Mouse (Mus musculus): ENCODE results near the gene Lbr. TPM values are rescaled to one million over a fixed set of nuclear protein-coding genes. Genes with fewer than 3 reads are reported as not detected.

Gene Lbr
- total and polyA plus RNA-seq, 2 experiments from 2014 or later, result 29.7 to 71.9 TPM

GRCm38 (mm10) chr1:181838111-181838510, 4.7 kb downstream of the Lbr start:
- ATAC-seq (ENCODE audit: insufficient read depth, low read depth) (no peak), DNase-seq (ENCODE audit: low spot score) (no peak)
- TF ChIP-seq EP300 (IDR thresholded peaks at IDR 0.05; ENCODE audit: low read depth) (no peak), CTCF (IDR thresholded peaks at IDR 0.05; ENCODE audit: low read depth) (no peak)
- Histone ChIP-seq H3K36me3 (replicated peaks; ENCODE audit: control insufficient read depth, insufficient read depth, low read length) (peaks cover 40% of the 10 kb centered on the region), H3K9ac (replicated peaks; ENCODE audit: low read depth, low read length) (no peak overlapping the region), H3K4me1 (ENCODE audit: control insufficient read depth, insufficient read depth) (peaks cover 21% of the 10 kb centered on the region), H3K27me3 (ENCODE audit: control insufficient read depth, insufficient read depth, low read length) (no peaks in the 10 kb centered on the region), H3K9me3 (replicated peaks; ENCODE audit: control insufficient read depth, low read length) (no peaks in the 10 kb centered on the region), H3K4me2 (ENCODE audit: low read depth, low read length) (no peak overlapping the region), H3K27ac (ENCODE audit: low read depth) (no peak overlapping the region), H3K4me3 (ENCODE audit: low read depth, low read length) (no peak overlapping the region)
- 81% methylated on average over 5 of the region's 5 CpGs for WGBS

GRCm38 (mm10) chr1:181833143-181833542, 9.7 kb downstream of the Lbr start:
- ATAC-seq (ENCODE audit: insufficient read depth, low read depth) (no peak), DNase-seq (ENCODE audit: low spot score) (no peak)
- no peaks in the 10 kb centered on the region for H3K4me1 ChIP-seq (ENCODE audit: control insufficient read depth, insufficient read depth)
- WGBS, result 51% methylated on average over 6 of the region's 6 CpGs
- H3K27me3 ChIP-seq (ENCODE audit: control insufficient read depth, insufficient read depth, low read length), result no peaks in the 10 kb centered on the region
- no peak overlapping the region for H3K4me3 ChIP-seq (ENCODE audit: low read depth, low read length)
- no peak overlapping the region for H3K27ac ChIP-seq (ENCODE audit: low read depth)
- no peak for TF ChIP-seq EP300 (IDR thresholded peaks at IDR 0.05; ENCODE audit: low read depth)
- no peak for TF ChIP-seq CTCF (IDR thresholded peaks at IDR 0.05; ENCODE audit: low read depth)
- H3K4me2 ChIP-seq (ENCODE audit: low read depth, low read length), result no peak overlapping the region
- H3K9me3 ChIP-seq (replicated peaks; ENCODE audit: control insufficient read depth, low read length), result no peaks in the 10 kb centered on the region
- no peak overlapping the region for H3K9ac ChIP-seq (replicated peaks; ENCODE audit: low read depth, low read length)
- peaks cover 82% of the 10 kb centered on the region for H3K36me3 ChIP-seq (replicated peaks; ENCODE audit: control insufficient read depth, insufficient read depth, low read length)

GRCm38 (mm10) chr1:181832720-181833119, 10.1 kb downstream of the Lbr start:
- Histone ChIP-seq H3K27me3 (ENCODE audit: control insufficient read depth, insufficient read depth, low read length) (no peaks in the 10 kb centered on the region), H3K9ac (replicated peaks; ENCODE audit: low read depth, low read length) (no peak overlapping the region), H3K36me3 (replicated peaks; ENCODE audit: control insufficient read depth, insufficient read depth, low read length) (peaks cover 86% of the 10 kb centered on the region), H3K27ac (ENCODE audit: low read depth) (no peak overlapping the region), H3K4me2 (ENCODE audit: low read depth, low read length) (no peak overlapping the region), H3K9me3 (replicated peaks; ENCODE audit: control insufficient read depth, low read length) (no peaks in the 10 kb centered on the region), H3K4me1 (ENCODE audit: control insufficient read depth, insufficient read depth) (no peaks in the 10 kb centered on the region), H3K4me3 (ENCODE audit: low read depth, low read length) (no peak overlapping the region)
- DNase-seq (ENCODE audit: low spot score) (no peak), ATAC-seq (ENCODE audit: insufficient read depth, low read depth) (no peak)
- 85% methylated on average over 5 of the region's 5 CpGs for WGBS
- TF ChIP-seq EP300 (IDR thresholded peaks at IDR 0.05; ENCODE audit: low read depth) (no peak), CTCF (IDR thresholded peaks at IDR 0.05; ENCODE audit: low read depth) (no peak)

DNA sequence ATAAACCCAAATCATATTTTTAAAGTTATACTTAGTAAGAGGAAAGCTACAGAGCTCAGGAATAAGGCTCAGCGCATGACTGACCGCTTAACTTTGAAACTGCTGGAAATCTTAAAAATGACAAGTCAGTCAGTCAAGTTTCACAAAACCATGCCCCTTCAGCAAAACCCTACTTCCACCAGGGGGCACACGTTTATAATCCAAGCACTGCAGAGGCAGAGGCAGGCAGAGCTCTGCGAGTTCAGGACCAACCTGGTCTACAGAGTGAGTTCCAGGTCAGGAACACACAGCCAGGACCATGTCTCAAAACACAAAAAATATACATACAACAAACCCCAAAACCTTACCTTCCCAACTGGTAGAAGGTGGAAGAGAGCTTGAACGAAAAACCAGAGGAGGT, 14.5 kb downstream of the Lbr start:
- no peaks in the 10 kb centered on the region for H3K27me3 ChIP-seq (ENCODE audit: control insufficient read depth, insufficient read depth, low read length)
- H3K4me3 ChIP-seq (ENCODE audit: low read depth, low read length), result no peak overlapping the region
- H3K9ac ChIP-seq (replicated peaks; ENCODE audit: low read depth, low read length), result no peak overlapping the region
- H3K4me2 ChIP-seq (ENCODE audit: low read depth, low read length), result no peak overlapping the region
- no peak for DNase-seq (ENCODE audit: low spot score)
- peaks cover 88% of the 10 kb centered on the region for H3K36me3 ChIP-seq (replicated peaks; ENCODE audit: control insufficient read depth, insufficient read depth, low read length)
- 88% methylated on average over 5 of the region's 5 CpGs for WGBS
- no peak for ATAC-seq (ENCODE audit: insufficient read depth, low read depth)
- TF ChIP-seq CTCF (IDR thresholded peaks at IDR 0.05; ENCODE audit: low read depth), result 0 out of 2 replicates have a peak, but pooled peaks have one; percentile 18
- TF ChIP-seq EP300 (IDR thresholded peaks at IDR 0.05; ENCODE audit: low read depth), result no peak
- H3K27ac ChIP-seq (ENCODE audit: low read depth), result no peak overlapping the region
- no peaks in the 10 kb centered on the region for H3K9me3 ChIP-seq (replicated peaks; ENCODE audit: control insufficient read depth, low read length)
- H3K4me1 ChIP-seq (ENCODE audit: control insufficient read depth, insufficient read depth), result no peaks in the 10 kb centered on the region

DNA sequence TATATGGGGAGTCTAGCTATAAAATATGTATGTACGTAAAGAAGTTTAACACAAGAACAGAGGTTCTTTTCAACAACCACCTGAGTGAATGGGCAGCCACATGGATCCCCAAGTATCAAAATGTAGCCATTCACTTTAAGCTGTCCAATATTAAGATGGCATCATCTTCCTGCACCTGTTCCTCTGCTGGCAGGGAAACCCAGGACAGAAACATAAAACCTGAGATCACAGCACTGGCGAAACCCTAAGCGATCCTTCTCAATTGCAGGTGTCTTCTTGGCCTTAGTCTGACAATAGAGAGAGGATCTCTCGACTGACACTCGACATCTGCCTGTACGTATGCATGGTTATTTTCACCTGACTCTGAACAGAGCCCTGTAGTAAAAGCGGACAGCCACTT, 16.1 kb downstream of the Lbr start:
- Histone ChIP-seq H3K4me2 (ENCODE audit: low read depth, low read length) (no peak overlapping the region), H3K4me3 (ENCODE audit: low read depth, low read length) (no peak overlapping the region), H3K27me3 (ENCODE audit: control insufficient read depth, insufficient read depth, low read length) (no peaks in the 10 kb centered on the region), H3K36me3 (replicated peaks; ENCODE audit: control insufficient read depth, insufficient read depth, low read length) (peaks cover 89% of the 10 kb centered on the region), H3K9me3 (replicated peaks; ENCODE audit: control insufficient read depth, low read length) (no peaks in the 10 kb centered on the region), H3K27ac (ENCODE audit: low read depth) (no peak overlapping the region), H3K9ac (replicated peaks; ENCODE audit: low read depth, low read length) (no peak overlapping the region), H3K4me1 (ENCODE audit: control insufficient read depth, insufficient read depth) (no peaks in the 10 kb centered on the region)
- ATAC-seq (ENCODE audit: insufficient read depth, low read depth) (no peak), DNase-seq (ENCODE audit: low spot score) (no peak)
- WGBS, result 90% methylated on average over 7 of the region's 7 CpGs
- no peak for TF ChIP-seq CTCF (IDR thresholded peaks at IDR 0.05; ENCODE audit: low read depth)

DNA sequence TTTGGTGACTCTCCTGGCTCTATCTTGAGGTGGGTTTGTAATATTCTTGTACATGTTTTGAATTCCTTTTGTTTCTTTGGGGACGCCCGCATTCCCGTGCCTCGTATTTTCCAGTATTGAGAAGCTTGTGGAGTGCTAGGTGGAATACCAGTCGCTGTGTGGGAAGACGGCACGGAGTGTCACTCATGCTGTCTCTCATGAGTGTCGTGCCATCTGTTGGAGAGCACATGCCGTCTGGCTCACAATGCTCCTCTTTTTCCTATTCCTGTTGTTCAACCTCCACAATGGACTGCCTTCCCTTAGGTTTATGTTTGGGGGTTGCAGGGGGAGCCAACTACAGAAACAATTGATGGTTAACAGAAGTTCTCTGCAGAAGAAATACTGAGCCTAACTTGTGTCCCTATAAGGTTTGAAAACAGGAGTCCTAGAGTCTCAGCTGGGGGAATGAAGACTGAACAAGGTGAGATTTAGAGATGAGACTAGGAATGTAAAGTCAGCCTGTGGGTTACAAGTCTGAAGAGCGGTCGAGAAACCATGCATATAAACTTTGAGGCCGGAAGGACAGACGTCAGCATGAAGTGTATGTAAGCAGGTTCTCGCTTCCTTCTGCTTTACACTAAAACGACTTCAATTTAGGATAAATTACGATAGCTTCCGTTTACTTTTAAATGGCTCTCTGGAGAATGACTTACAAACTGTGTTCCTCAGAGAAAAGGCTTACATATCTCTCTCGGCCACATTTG, 31.2 kb downstream of the Lbr start:
- 84% methylated on average over 18 of the region's 18 CpGs for WGBS
- no peak overlapping the region for H3K9ac ChIP-seq (replicated peaks; ENCODE audit: low read depth, low read length)
- TF ChIP-seq EP300 (IDR thresholded peaks at IDR 0.05; ENCODE audit: low read depth), result no peak
- TF ChIP-seq CTCF (IDR thresholded peaks at IDR 0.05; ENCODE audit: low read depth), result no peak
- no peaks in the 10 kb centered on the region for H3K27me3 ChIP-seq (ENCODE audit: control insufficient read depth, insufficient read depth, low read length)
- DNase-seq (ENCODE audit: low spot score) (no peak), ATAC-seq (ENCODE audit: insufficient read depth, low read depth) (no peak)
- no peak overlapping the region for H3K4me2 ChIP-seq (ENCODE audit: low read depth, low read length)
- peaks cover 23% of the 10 kb centered on the region for H3K36me3 ChIP-seq (replicated peaks; ENCODE audit: control insufficient read depth, insufficient read depth, low read length)
- H3K9me3 ChIP-seq (replicated peaks; ENCODE audit: control insufficient read depth, low read length), result no peaks in the 10 kb centered on the region
- H3K4me1 ChIP-seq (ENCODE audit: control insufficient read depth, insufficient read depth), result no peaks in the 10 kb centered on the region
- no peak overlapping the region for H3K4me3 ChIP-seq (ENCODE audit: low read depth, low read length)
- H3K27ac ChIP-seq (ENCODE audit: low read depth), result no peak overlapping the region
